Mouse (Mus musculus): ENCODE results near the gene Gm3667.
"Not testable (repeated sequence)": the region's sequence is repeated elsewhere in the genome, so short reads cannot be mapped to it uniquely, and the experiment has no call there.

Gene Gm3667

GRCm38 (mm10) chr14:6889521-6890012 lies at the start of gene Gm3667:
Gm3667 (minus strand) TSS chr14:6889962.
- DNase-seq (ENCODE audit: low spot score in 2 of 2), result not testable (repeated sequence)

GRCm38 (mm10) chr14:6899881-6900280 lies 10.1 kb upstream of the Gm3667 start:
- DNase-seq (ENCODE audit: low spot score in 2 of 2), result peak in 1 of 2 experiments; percentile 13

- DNase-seq (ENCODE audit: low spot score in 2 of 2), result not testable (repeated sequence)
Measured at GRCm38 (mm10) chr14:6888811-6889210, 951 bp downstream of the Gm3667 start.

GRCm38 (mm10) chr14:6840211-6840610 lies 49.6 kb downstream of the Gm3667 start, which contains the start of gene Gm3642:
Gm3642 (minus strand) TSS chr14:6840311.
- not testable (repeated sequence) for DNase-seq (ENCODE audit: low spot score in 2 of 2)

- peak in 1 of 2 experiments; percentile 11 for DNase-seq (ENCODE audit: low spot score in 2 of 2)
Measured at GRCm38 (mm10) chr14:6823297-6823696, 66.5 kb downstream of the Gm3667 start.

Measured in spleen, postnatal 10 days (tissue).